Mouse (Mus musculus): ENCODE results near the gene Lce1f. TPM values are rescaled to one million over a fixed set of nuclear protein-coding genes. Genes with fewer than 3 reads are reported as not detected.
"Not testable (repeated sequence)": the region's sequence is repeated elsewhere in the genome, so short reads cannot be mapped to it uniquely, and the experiment has no call there.

Gene Lce1f
- polyA plus RNA-seq, 1 experiment from 2014 or later = not detected

GRCm38 (mm10) chr3:92689154-92689553 is 31.0 kb downstream of the Lce1f start:
- H3K27me3 ChIP-seq (ENCODE audit: control insufficient read depth, insufficient read depth, low read length); H3K4me2 ChIP-seq (replicated peaks); H3K36me3 ChIP-seq (replicated peaks; ENCODE audit: control insufficient read depth, insufficient read depth); DNase-seq (ENCODE audit: low spot score); H3K4me3 ChIP-seq (replicated peaks; ENCODE audit: low read length); H3K4me1 ChIP-seq (replicated peaks; ENCODE audit: control insufficient read depth, insufficient read depth, low read length); H3K27ac ChIP-seq; H3K9me3 ChIP-seq (ENCODE audit: control insufficient read depth, low read length); H3K9ac ChIP-seq; ATAC-seq (ENCODE audit: low FRiP score): not testable (repeated sequence)
- WGBS = 80% methylated on average over 16 of the region's 16 CpGs

GRCm38 (mm10) chr3:92687110-92687509 is 33.0 kb downstream of the Lce1f start, which contains the start of gene Lce1d:
Gene Lce1d, minus strand, starts transcription at chr3:92687210.
- ATAC-seq (ENCODE audit: low FRiP score) (no peak), DNase-seq (ENCODE audit: low spot score) (no peak)
- Histone ChIP-seq H3K4me1 (replicated peaks; ENCODE audit: control insufficient read depth, insufficient read depth, low read length) (no peaks in the 10 kb centered on the region), H3K27me3 (ENCODE audit: control insufficient read depth, insufficient read depth, low read length) (no peaks in the 10 kb centered on the region), H3K4me3 (replicated peaks; ENCODE audit: low read length) (no peak within 1 kb of the TSS), H3K27ac (no peak within 1 kb of the TSS), H3K4me2 (replicated peaks) (no peak within 1 kb of the TSS), H3K36me3 (replicated peaks; ENCODE audit: control insufficient read depth, insufficient read depth) (no peaks in the 10 kb centered on the region), H3K9ac (no peak within 1 kb of the TSS), H3K9me3 (ENCODE audit: control insufficient read depth, low read length) (no peaks in the 10 kb centered on the region)
- 63% methylated on average over 2 of the region's 2 CpGs for WGBS

DNA sequence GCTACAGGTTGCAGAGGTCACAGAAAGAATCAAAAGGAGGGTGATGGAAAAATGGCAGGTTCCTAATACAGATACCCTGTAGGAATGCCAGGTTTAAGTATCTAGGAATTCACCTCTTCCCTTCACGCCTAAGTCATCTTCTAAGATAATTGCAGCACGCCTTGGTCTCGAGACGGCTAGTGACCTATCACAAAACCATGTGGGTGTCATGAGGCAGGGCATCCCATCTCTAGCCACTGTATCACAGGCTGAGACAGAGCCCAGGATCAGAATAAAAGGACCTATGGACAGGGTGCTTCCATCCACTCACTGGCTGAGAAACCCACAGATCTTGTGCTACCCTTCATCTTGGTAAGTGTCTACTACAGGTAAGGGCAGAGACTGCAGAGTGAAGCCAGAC is 41.2 kb downstream of the Lce1f start, which contains the start of gene Lce1c:
TSS of gene Lce1c (plus strand) at position 301 of the 400 bp plus-strand sequence.
- Histone ChIP-seq H3K27ac (no peak within 1 kb of the TSS), H3K27me3 (ENCODE audit: control insufficient read depth, insufficient read depth, low read length) (no peaks in the 10 kb centered on the region), H3K4me3 (replicated peaks; ENCODE audit: low read length) (no peak within 1 kb of the TSS), H3K9ac (no peak within 1 kb of the TSS), H3K4me2 (replicated peaks) (no peak within 1 kb of the TSS), H3K9me3 (ENCODE audit: control insufficient read depth, low read length) (no peaks in the 10 kb centered on the region), H3K4me1 (replicated peaks; ENCODE audit: control insufficient read depth, insufficient read depth, low read length) (no peaks in the 10 kb centered on the region), H3K36me3 (replicated peaks; ENCODE audit: control insufficient read depth, insufficient read depth) (no peaks in the 10 kb centered on the region)
- WGBS = 92% methylated on average over 4 of the region's 4 CpGs
- DNase-seq (ENCODE audit: low spot score) (no peak), ATAC-seq (ENCODE audit: low FRiP score) (no peak)

DNA sequence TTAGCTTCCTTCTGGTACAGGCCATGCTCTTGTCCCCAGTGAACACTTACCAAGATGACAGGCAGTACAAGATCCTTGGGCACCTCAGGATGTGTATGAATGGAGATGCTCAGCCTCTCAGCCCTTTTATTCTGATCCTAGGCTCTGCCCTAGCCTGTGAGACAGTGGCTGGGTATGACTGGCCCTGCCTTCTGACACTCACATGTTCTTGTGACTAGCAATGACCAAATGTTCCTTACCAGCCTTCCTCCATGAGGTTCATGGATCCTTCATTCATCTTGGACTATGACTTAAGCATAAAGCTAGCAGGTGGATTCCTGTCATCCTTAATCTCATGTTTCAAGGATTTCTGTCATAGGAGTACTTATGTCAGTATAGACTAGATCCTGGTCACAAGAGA is 49.9 kb downstream of the Lce1f start, which contains the start of gene Lce1a2:
TSS of gene Lce1a2 (minus strand) at position 101 of the 400 bp plus-strand sequence.
- H3K9me3 ChIP-seq (ENCODE audit: control insufficient read depth, low read length) = no peaks in the 10 kb centered on the region
- no peaks in the 10 kb centered on the region for H3K36me3 ChIP-seq (replicated peaks; ENCODE audit: control insufficient read depth, insufficient read depth)
- H3K27me3 ChIP-seq (ENCODE audit: control insufficient read depth, insufficient read depth, low read length) = no peaks in the 10 kb centered on the region
- no peak within 1 kb of the TSS for H3K4me2 ChIP-seq (replicated peaks)
- no peak within 1 kb of the TSS for H3K4me3 ChIP-seq (replicated peaks; ENCODE audit: low read length)
- no peak for DNase-seq (ENCODE audit: low spot score)
- H3K9ac ChIP-seq = no peak within 1 kb of the TSS
- H3K27ac ChIP-seq = no peak within 1 kb of the TSS
- H3K4me1 ChIP-seq (replicated peaks; ENCODE audit: control insufficient read depth, insufficient read depth, low read length) = no peaks in the 10 kb centered on the region
- no peak for ATAC-seq (ENCODE audit: low FRiP score)

Other genes with a start within 250 kb of the Lce1f start
- not detected in 2 replicates for gene Sprr1a, start 234.5 kb downstream of the Lce1f start, polyA plus RNA-seq (2014; fragmentation: Nextera tagmentation; extraction: Ambion mirVana)
- gene Sprr4, start 219.9 kb downstream of the Lce1f start, polyA plus RNA-seq (2014; fragmentation: Nextera tagmentation; extraction: Ambion mirVana) = not detected in 2 replicates
- gene 2310046K23Rik, start 185.8 kb downstream of the Lce1f start, polyA plus RNA-seq (2014; fragmentation: Nextera tagmentation; extraction: Ambion mirVana) = not detected in 2 replicates
- gene Ivl, start 146.6 kb downstream of the Lce1f start, polyA plus RNA-seq (2014; fragmentation: Nextera tagmentation; extraction: Ambion mirVana) = not detected in 2 replicates
- gene Smcp, start 131.4 kb downstream of the Lce1f start, polyA plus RNA-seq (2014; fragmentation: Nextera tagmentation; extraction: Ambion mirVana) = not detected in 2 replicates
- not detected in 2 replicates for gene 2210017I01Rik, start 112.9 kb downstream of the Lce1f start, polyA plus RNA-seq (2014; fragmentation: Nextera tagmentation; extraction: Ambion mirVana)
- not detected in 2 replicates for gene Lce6a, start 98.7 kb downstream of the Lce1f start, polyA plus RNA-seq (2014; fragmentation: Nextera tagmentation; extraction: Ambion mirVana)
- gene Lce1a1, start 72.0 kb downstream of the Lce1f start, polyA plus RNA-seq (2014; fragmentation: Nextera tagmentation; extraction: Ambion mirVana) = not detected in 2 replicates
- gene Lce1b, start 63.4 kb downstream of the Lce1f start, polyA plus RNA-seq (2014; fragmentation: Nextera tagmentation; extraction: Ambion mirVana) = not detected in 2 replicates
- gene Lce1a2, start 50.0 kb downstream of the Lce1f start, polyA plus RNA-seq (2014; fragmentation: Nextera tagmentation; extraction: Ambion mirVana) = not detected in 2 replicates
- not detected in 2 replicates for gene Lce1c, start 41.1 kb downstream of the Lce1f start, polyA plus RNA-seq (2014; fragmentation: Nextera tagmentation; extraction: Ambion mirVana)
- not detected in 2 replicates for gene Lce1d, start 33.1 kb downstream of the Lce1f start, polyA plus RNA-seq (2014; fragmentation: Nextera tagmentation; extraction: Ambion mirVana)
- not detected in 2 replicates for gene Lce1e, start 11.3 kb downstream of the Lce1f start, polyA plus RNA-seq (2014; fragmentation: Nextera tagmentation; extraction: Ambion mirVana)
- gene Gm38119, start 18.7 kb upstream of the Lce1f start, polyA plus RNA-seq (2014; fragmentation: Nextera tagmentation; extraction: Ambion mirVana) = not detected in 2 replicates
- not detected in 2 replicates for gene Lce1g, start 32.0 kb upstream of the Lce1f start, polyA plus RNA-seq (2014; fragmentation: Nextera tagmentation; extraction: Ambion mirVana)
- gene Lce1h, start 44.7 kb upstream of the Lce1f start, polyA plus RNA-seq (2014; fragmentation: Nextera tagmentation; extraction: Ambion mirVana) = not detected in 2 replicates
- not detected in 2 replicates for gene Lce1i, start 58.5 kb upstream of the Lce1f start, polyA plus RNA-seq (2014; fragmentation: Nextera tagmentation; extraction: Ambion mirVana)
- not detected in 2 replicates for gene Lce1j, start 70.2 kb upstream of the Lce1f start, polyA plus RNA-seq (2014; fragmentation: Nextera tagmentation; extraction: Ambion mirVana)
- gene Lce1k, start 87.5 kb upstream of the Lce1f start, polyA plus RNA-seq (2014; fragmentation: Nextera tagmentation; extraction: Ambion mirVana) = not detected in 2 replicates
- gene Kprp, start 106.9 kb upstream of the Lce1f start, polyA plus RNA-seq (2014; fragmentation: Nextera tagmentation; extraction: Ambion mirVana) = not detected in 2 replicates
- gene Lce1l, start 130.9 kb upstream of the Lce1f start, polyA plus RNA-seq (2014; fragmentation: Nextera tagmentation; extraction: Ambion mirVana) = not detected in 2 replicates
- gene 2310050C09Rik, start 149.9 kb upstream of the Lce1f start, polyA plus RNA-seq (2014; fragmentation: Nextera tagmentation; extraction: Ambion mirVana) = not detected in 2 replicates
- gene Lce3a, start 205.9 kb upstream of the Lce1f start, polyA plus RNA-seq (2014; fragmentation: Nextera tagmentation; extraction: Ambion mirVana) = not detected in 2 replicates
- not detected in 2 replicates for gene Lce3b, start 212.6 kb upstream of the Lce1f start, polyA plus RNA-seq (2014; fragmentation: Nextera tagmentation; extraction: Ambion mirVana)
- gene Lce3c, start 224.1 kb upstream of the Lce1f start, polyA plus RNA-seq (2014; fragmentation: Nextera tagmentation; extraction: Ambion mirVana) = not detected in 2 replicates
- gene Lce3d, start 237.0 kb upstream of the Lce1f start, polyA plus RNA-seq (2014; fragmentation: Nextera tagmentation; extraction: Ambion mirVana) = not detected in 2 replicates
- not detected in 2 replicates for gene Lce3e, start 246.7 kb upstream of the Lce1f start, polyA plus RNA-seq (2014; fragmentation: Nextera tagmentation; extraction: Ambion mirVana)